Mouse (Mus musculus): ENCODE measurements around the gene Cep41.

Gene Cep41

GRCm38 (mm10) chr6:30620591-30620990 lies 73.0 kb downstream of the Cep41 start:
- DNase-seq, result no peak

GRCm38 (mm10) chr6:30619606-30620005 lies 73.9 kb downstream of the Cep41 start:
- DNase-seq, result no peak

- no peak for DNase-seq
These were observed 74.8 kb downstream of the Cep41 start for GRCm38 (mm10) chr6:30618735-30619134.

GRCm38 (mm10) chr6:30617959-30618590 lies 75.5 kb downstream of the Cep41 start:
- DNase-seq, result no peak

GRCm38 (mm10) chr6:30617020-30617958 lies 76.3 kb downstream of the Cep41 start:
- no peak for DNase-seq

GRCm38 (mm10) chr6:30616491-30616941 lies 77.0 kb downstream of the Cep41 start:
- DNase-seq, result no peak

GRCm38 (mm10) chr6:30615741-30616140 lies 77.8 kb downstream of the Cep41 start:
- DNase-seq, result no peak

- DNase-seq, result no peak
These were observed 79.3 kb downstream of the Cep41 start for GRCm38 (mm10) chr6:30614251-30614650.

GRCm38 (mm10) chr6:30611212-30611611 lies 82.3 kb downstream of the Cep41 start:
- no peak for DNase-seq

- DNase-seq, result no peak
These were observed 82.8 kb downstream of the Cep41 start, which contains the start of gene Cpa5 for GRCm38 (mm10) chr6:30610710-30611109. TSS of gene Cpa5 (plus strand) at chr6:30611010.

GRCm38 (mm10) chr6:30605672-30606071 lies 87.9 kb downstream of the Cep41 start:
- DNase-seq, result no peak

GRCm38 (mm10) chr6:30605111-30605510 lies 88.4 kb downstream of the Cep41 start:
- no peak for DNase-seq

GRCm38 (mm10) chr6:30604342-30604867 lies 89.1 kb downstream of the Cep41 start:
- no peak for DNase-seq
